Mouse (Mus musculus) hindbrain, embryonic 10.5 days (tissue): Measurements from ENCODE around the gene BC035044. TPM values are rescaled to one million over a fixed set of nuclear protein-coding genes. Genes with fewer than 3 reads are reported as not detected.

ENCODE experiments used
- DNase-seq: peaks from one replicate; pipeline ENCODE4 v3.0.0-alpha.2; 2017; ENCODE audit warnings: low spot score
- H3K27ac ChIP-seq: fragments of 300-500 bp; sonication (generic); 2 replicates; pipeline ENCODE4 v1.5.1; 2016; ENCODE audit warnings: mild to moderate bottlenecking, moderate library complexity
- H3K27me3 ChIP-seq: fragments of 300-500 bp; sonication (generic); 2 replicates; pipeline ENCODE4 v1.6.1; 2016; ENCODE audit warnings: mild to moderate bottlenecking; ENCODE audit not compliant: poor library complexity, insufficient read depth, severe bottlenecking
- H3K36me3 ChIP-seq: fragments of 300-500 bp; sonication (generic); 2 replicates; pipeline ENCODE4 v1.6.1; 2016; ENCODE audit warnings: mild to moderate bottlenecking, moderate library complexity
- H3K4me1 ChIP-seq: fragments of 300-500 bp; sonication (generic); replicated peaks from 2 replicates; pipeline ENCODE4 v1.6.1; 2016; ENCODE audit warnings: mild to moderate bottlenecking
- H3K4me3 ChIP-seq: fragments of 300-500 bp; sonication (generic); 2 replicates; pipeline ENCODE4 v1.5.1; 2016; ENCODE audit warnings: mild to moderate bottlenecking, moderate library complexity
- H3K9me3 ChIP-seq: fragments of 300-500 bp; sonication (generic); 2 replicates; pipeline ENCODE4 v1.6.1; 2016; ENCODE audit warnings: mild to moderate bottlenecking, moderate library complexity
- WGBS: fragments of 180-500 bp; shearing (Covaris S2); methylation state at CpG from one replicate; pipeline ENCODE4 v1.1.7; 2016; 5-methylcytosine and 5-hydroxymethylcytosine counted together
- polyA plus RNA-seq: library from polyadenylated mRNA; unstranded; fragments of >200 nt; fragmentation: Nextera tagmentation; extraction: Ambion mirVana; gene quantifications from 2 replicates; pipeline ENCODE4 v1.2.1, GENCODE M21; 2016

BC035044 gene
- polyA plus RNA-seq, 1 experiment from 2014 or later = 0.98 TPM

GRCm38 (mm10) chr6:128871910-128872610 lies 18.9 kb downstream of the BC035044 start:
- no peaks in the 10 kb centered on the region for H3K36me3 ChIP-seq
- no peak for DNase-seq
- peaks cover 6% of the 10 kb centered on the region; the same call in 1 of the 2 replicates for H3K9me3 ChIP-seq
- WGBS = 90% methylated on average over 1 of the region's 1 CpGs
- H3K4me1 ChIP-seq = peaks cover 6% of the 10 kb centered on the region; the same call in 1 of the 2 replicates
- H3K27ac ChIP-seq = no peak overlapping the region
- H3K27me3 ChIP-seq = no peaks in the 10 kb centered on the region
- H3K4me3 ChIP-seq = no peak overlapping the region

- Histone ChIP-seq H3K4me1 (peaks cover 6% of the 10 kb centered on the region; the same call in 1 of the 2 replicates), H3K27ac (no peak overlapping the region), H3K9me3 (no peaks in the 10 kb centered on the region), H3K27me3 (no peaks in the 10 kb centered on the region), H3K36me3 (no peaks in the 10 kb centered on the region), H3K4me3 (no peak overlapping the region)
- WGBS = 14% methylated on average over 3 of the region's 3 CpGs
- no peak for DNase-seq
These were observed 22.1 kb downstream of the BC035044 start for GRCm38 (mm10) chr6:128868861-128869260.

- H3K4me3 ChIP-seq = no peak overlapping the region
- DNase-seq = no peak
- 91% methylated on average over 2 of the region's 2 CpGs for WGBS
These were observed 33.0 kb downstream of the BC035044 start for GRCm38 (mm10) chr6:128857976-128858375.

GRCm38 (mm10) chr6:128856250-128856649 lies 34.7 kb downstream of the BC035044 start:
- H3K4me1 ChIP-seq = peaks cover 4% of the 10 kb centered on the region; the same call in 1 of the 2 replicates
- no peak overlapping the region for H3K27ac ChIP-seq
- WGBS = 91% methylated on average over 5 of the region's 5 CpGs
- no peaks in the 10 kb centered on the region for H3K36me3 ChIP-seq
- H3K27me3 ChIP-seq = no peaks in the 10 kb centered on the region
- H3K9me3 ChIP-seq = no peaks in the 10 kb centered on the region
- no peak for DNase-seq
- H3K4me3 ChIP-seq = no peak overlapping the region

More at GRCm38 (mm10) chr6:128857976-128858375, 33.0 kb downstream of the BC035044 start:
- H3K27me3 ChIP-seq = no peaks in the 10 kb centered on the region
- H3K4me1 ChIP-seq = peaks cover 4% of the 10 kb centered on the region; the same call in 1 of the 2 replicates
- H3K9me3 ChIP-seq = no peaks in the 10 kb centered on the region
- H3K36me3 ChIP-seq = no peaks in the 10 kb centered on the region
- no peak overlapping the region for H3K27ac ChIP-seq

GRCm38 (mm10) chr6:128855477-128855876 lies 35.4 kb downstream of the BC035044 start:
- H3K27me3 ChIP-seq = no peaks in the 10 kb centered on the region
- no peaks in the 10 kb centered on the region for H3K9me3 ChIP-seq
- no peak overlapping the region for H3K4me3 ChIP-seq
- no peak overlapping the region for H3K27ac ChIP-seq
- no peak for DNase-seq
- peaks cover 4% of the 10 kb centered on the region; the same call in 1 of the 2 replicates for H3K4me1 ChIP-seq
- WGBS = 82% methylated on average over 1 of the region's 1 CpGs
- no peaks in the 10 kb centered on the region for H3K36me3 ChIP-seq

GRCm38 (mm10) chr6:128854895-128855294 lies 36.0 kb downstream of the BC035044 start:
- 93% methylated on average over 3 of the region's 3 CpGs for WGBS
- Histone ChIP-seq H3K9me3 (no peaks in the 10 kb centered on the region), H3K4me3 (no peak overlapping the region), H3K27ac (no peak overlapping the region), H3K27me3 (no peaks in the 10 kb centered on the region), H3K4me1 (peaks cover 4% of the 10 kb centered on the region; the same call in 1 of the 2 replicates), H3K36me3 (no peaks in the 10 kb centered on the region)
- no peak for DNase-seq

GRCm38 (mm10) chr6:128854024-128854820 lies 36.7 kb downstream of the BC035044 start:
- H3K27ac ChIP-seq = peak overlapping the region; percentile 81
- peak; percentile 68 for DNase-seq
- H3K4me3 ChIP-seq = peak overlapping the region; percentile 32
- 49% methylated on average over 12 of the region's 12 CpGs for WGBS
- no peaks in the 10 kb centered on the region for H3K9me3 ChIP-seq
- peaks cover 4% of the 10 kb centered on the region; the same call in 1 of the 2 replicates for H3K4me1 ChIP-seq
- no peaks in the 10 kb centered on the region for H3K27me3 ChIP-seq
- H3K36me3 ChIP-seq = no peaks in the 10 kb centered on the region

- Histone ChIP-seq H3K4me1 (peaks cover 4% of the 10 kb centered on the region; the same call in 1 of the 2 replicates), H3K27me3 (no peaks in the 10 kb centered on the region), H3K4me3 (no peak overlapping the region), H3K36me3 (no peaks in the 10 kb centered on the region), H3K27ac (no peak overlapping the region), H3K9me3 (no peaks in the 10 kb centered on the region)
- WGBS = 90% methylated on average over 3 of the region's 3 CpGs
- no peak for DNase-seq
These were observed 38.2 kb downstream of the BC035044 start for GRCm38 (mm10) chr6:128852766-128853165.

GRCm38 (mm10) chr6:128851151-128851550 lies 39.8 kb downstream of the BC035044 start:
- H3K27me3 ChIP-seq = no peaks in the 10 kb centered on the region

GRCm38 (mm10) chr6:128850671-128851070 lies 40.3 kb downstream of the BC035044 start:
- no peak for DNase-seq
- 89% methylated on average over 2 of the region's 2 CpGs for WGBS
- H3K27ac ChIP-seq = no peak overlapping the region
- no peaks in the 10 kb centered on the region for H3K9me3 ChIP-seq
- peaks cover 4% of the 10 kb centered on the region; the same call in 1 of the 2 replicates for H3K4me1 ChIP-seq
- H3K4me3 ChIP-seq = no peak overlapping the region
- H3K27me3 ChIP-seq = no peaks in the 10 kb centered on the region
- H3K36me3 ChIP-seq = no peaks in the 10 kb centered on the region

More at GRCm38 (mm10) chr6:128851151-128851550, 39.8 kb downstream of the BC035044 start:
- no peaks in the 10 kb centered on the region for H3K9me3 ChIP-seq
- DNase-seq = no peak
- H3K4me1 ChIP-seq = peaks cover 4% of the 10 kb centered on the region; the same call in 1 of the 2 replicates
- H3K27ac ChIP-seq = no peak overlapping the region
- WGBS = 87% methylated on average over 2 of the region's 2 CpGs
- no peak overlapping the region for H3K4me3 ChIP-seq
- no peaks in the 10 kb centered on the region for H3K36me3 ChIP-seq

- H3K27me3 ChIP-seq = no peaks in the 10 kb centered on the region
- H3K27ac ChIP-seq = no peak overlapping the region
- H3K9me3 ChIP-seq = no peaks in the 10 kb centered on the region
- WGBS = 59% methylated on average over 2 of the region's 2 CpGs
- DNase-seq = peak; percentile 72
- no peak overlapping the region for H3K4me3 ChIP-seq
- no peaks in the 10 kb centered on the region for H3K36me3 ChIP-seq
- H3K4me1 ChIP-seq = peaks cover 9% of the 10 kb centered on the region
These were observed 41.0 kb downstream of the BC035044 start for GRCm38 (mm10) chr6:128849902-128850301.

GRCm38 (mm10) chr6:128847401-128847800 lies 43.5 kb downstream of the BC035044 start:
- H3K9me3 ChIP-seq = no peaks in the 10 kb centered on the region
- no peak for DNase-seq
- H3K4me1 ChIP-seq = peaks cover 17% of the 10 kb centered on the region
- no peak overlapping the region for H3K4me3 ChIP-seq
- no peak overlapping the region for H3K27ac ChIP-seq
- no peaks in the 10 kb centered on the region for H3K27me3 ChIP-seq
- H3K36me3 ChIP-seq = no peaks in the 10 kb centered on the region
- WGBS = 88% methylated on average over 4 of the region's 4 CpGs
